ENCODE assay signal across 19 mouse cellular contexts in genomic region chr6:33496141-33496855, GRCm38 (mm10).
DNase-seq lines count a peak whose midpoint lies in the region; ATAC-seq and TF ChIP-seq lines count a peak whose summit lies in the region.
"Had no signal": no experiment of that assay in that cellular context is flagged by ENCODE, and none has a peak within 500 bp of the region (broad histone marks: within the 10 kb centered on the region; RNA-seq: fewer than 3 reads in every experiment).

No protein-coding gene starts in this region.

- H3K9me3 ChIP-seq in lung, postnatal 0 days (ENCODE audit: low read length), result no peaks in the 10 kb centered on the region
- H3K9me3 ChIP-seq in forebrain, embryonic 12.5 days, result no peaks in the 10 kb centered on the region
- no peaks in the 10 kb centered on the region for H3K9me3 ChIP-seq in hindbrain, embryonic 11.5 days (ENCODE audit: control insufficient read depth, low read length)
- H3K9me3 ChIP-seq in midbrain, embryonic 15.5 days, result no peaks in the 10 kb centered on the region
- H3K9me3 ChIP-seq: embryonic facial prominence, embryonic 15.5 days had no signal

- H3K9ac ChIP-seq in lung, postnatal 0 days (replicated peaks; ENCODE audit: low read depth), result no peak overlapping the region
- H3K9ac ChIP-seq in forebrain, embryonic 12.5 days, result no peak overlapping the region
- H3K9ac ChIP-seq in hindbrain, embryonic 11.5 days (ENCODE audit: low read depth, low read length), result no peak overlapping the region
- H3K9ac ChIP-seq in midbrain, embryonic 15.5 days, result no peak overlapping the region
- H3K9ac ChIP-seq: embryonic facial prominence, embryonic 15.5 days had no signal

- no peak for ATAC-seq in lung, postnatal 0 days
- ATAC-seq in forebrain, embryonic 12.5 days (ENCODE audit: low FRiP score), result no peak
- no peak for ATAC-seq in hindbrain, embryonic 11.5 days (ENCODE audit: low FRiP score)
- no peak for ATAC-seq in midbrain, embryonic 15.5 days (replicated peaks)
- ATAC-seq: activated CD4-positive, CD25-positive, alpha-beta regulatory T cell, adult 4 months; Patski had no signal

- H3K4me3 ChIP-seq in lung, postnatal 0 days (ENCODE audit: low read depth, low read length), result no peak overlapping the region
- no peak overlapping the region for H3K4me3 ChIP-seq in forebrain, embryonic 12.5 days (replicated peaks)
- H3K4me3 ChIP-seq in hindbrain, embryonic 11.5 days (ENCODE audit: low read depth, low read length), result no peak overlapping the region
- no peak overlapping the region for H3K4me3 ChIP-seq in midbrain, embryonic 15.5 days
- H3K4me3 ChIP-seq: embryonic facial prominence, embryonic 15.5 days; gastrocnemius, adult 2 months; heart, adult 2 months had no signal

- 67% methylated on average over 6 of the region's 6 CpGs for WGBS in lung, postnatal 0 days
- WGBS in forebrain, embryonic 12.5 days, result 23% methylated on average over 6 of the region's 6 CpGs
- WGBS in hindbrain, embryonic 11.5 days, result 75% methylated on average over 6 of the region's 6 CpGs
- WGBS in midbrain, embryonic 15.5 days, result 42% methylated on average over 6 of the region's 6 CpGs

- no peaks in the 10 kb centered on the region for H3K4me1 ChIP-seq in lung, postnatal 0 days (ENCODE audit: insufficient read depth, low read depth, low read length)
- peaks cover 15% of the 10 kb centered on the region for H3K4me1 ChIP-seq in forebrain, embryonic 12.5 days
- no peaks in the 10 kb centered on the region; the same call in 1 of the 2 replicates for H3K4me1 ChIP-seq in hindbrain, embryonic 11.5 days (replicated peaks; ENCODE audit: control insufficient read depth, insufficient read depth, low read length)
- 0 out of 2 replicates have a peak, but pooled peaks cover 5% of the 10 kb centered on the region for H3K4me1 ChIP-seq in midbrain, embryonic 15.5 days
- H3K4me1 ChIP-seq: embryonic facial prominence, embryonic 15.5 days had no signal

- H3K36me3 ChIP-seq in lung, postnatal 0 days (ENCODE audit: insufficient read depth, low read length), result no peaks in the 10 kb centered on the region
- H3K36me3 ChIP-seq in forebrain, embryonic 12.5 days (replicated peaks), result peaks cover 3% of the 10 kb centered on the region; the same call in 1 of the 2 replicates
- no peaks in the 10 kb centered on the region for H3K36me3 ChIP-seq in hindbrain, embryonic 11.5 days (ENCODE audit: control insufficient read depth, insufficient read depth, low read length)
- no peaks in the 10 kb centered on the region for H3K36me3 ChIP-seq in midbrain, embryonic 15.5 days (replicated peaks)
- H3K36me3 ChIP-seq: embryonic facial prominence, embryonic 15.5 days had no signal

- no peak for TF ChIP-seq CTCF in lung, postnatal 0 days (IDR thresholded peaks at IDR 0.05)

- peak; percentile 8 for DNase-seq in lung, postnatal 0 days (ENCODE audit: low spot score)
- DNase-seq in lung, postnatal 25 days (ENCODE audit: low spot score), result no peak
- no peak for DNase-seq in hindbrain, embryonic 11.5 days (ENCODE audit: low spot score)
- no peak for DNase-seq in cerebellum, postnatal 4 days (ENCODE audit: low spot score in 2 of 2)
- no peak for DNase-seq in cerebellum, postnatal 25 days
- no peak for DNase-seq in cerebellum, adult 11-12 months
- DNase-seq: adrenal gland, postnatal 25 days; cerebellum, adult 9-11 months; gastrocnemius, adult 2 months; heart, adult 2 months; kidney, adult 8-10 months; kidney, postnatal 25 days; liver; lung, adult 18-20 months had no signal

- no peak overlapping the region for H3K4me2 ChIP-seq in lung, postnatal 0 days (replicated peaks; ENCODE audit: low read depth, low read length)
- H3K4me2 ChIP-seq in forebrain, embryonic 12.5 days, result no peak overlapping the region
- H3K4me2 ChIP-seq in hindbrain, embryonic 11.5 days (replicated peaks; ENCODE audit: low read depth, low read length), result no peak overlapping the region
- no peak overlapping the region for H3K4me2 ChIP-seq in midbrain, embryonic 15.5 days
- H3K4me2 ChIP-seq: embryonic facial prominence, embryonic 15.5 days had no signal

- no peaks in the 10 kb centered on the region for H3K27me3 ChIP-seq in lung, postnatal 0 days (replicated peaks; ENCODE audit: insufficient read depth, low read length)
- H3K27me3 ChIP-seq in forebrain, embryonic 12.5 days, result 0 out of 2 replicates have a peak, but pooled peaks cover 3% of the 10 kb centered on the region
- H3K27me3 ChIP-seq in hindbrain, embryonic 11.5 days (ENCODE audit: control insufficient read depth, insufficient read depth, low read length), result no peaks in the 10 kb centered on the region
- no peaks in the 10 kb centered on the region for H3K27me3 ChIP-seq in midbrain, embryonic 15.5 days (replicated peaks)
- H3K27me3 ChIP-seq: embryonic facial prominence, embryonic 15.5 days; Patski had no signal

- no peak overlapping the region for H3K27ac ChIP-seq in lung, postnatal 0 days (ENCODE audit: low read length)
- peak overlapping the region; percentile 5; the same call in 1 of the 2 replicates for H3K27ac ChIP-seq in forebrain, embryonic 12.5 days
- peak overlapping the region; percentile 11; the same call in 1 of the 2 replicates for H3K27ac ChIP-seq in hindbrain, embryonic 11.5 days (ENCODE audit: low read depth, low read length)
- peak overlapping the region; percentile 44; the same call in 1 of the 2 replicates for H3K27ac ChIP-seq in midbrain, embryonic 15.5 days
- H3K27ac ChIP-seq: embryonic facial prominence, embryonic 15.5 days; gastrocnemius, adult 2 months; heart, adult 2 months had no signal

- no peak for TF ChIP-seq EP300 in lung, postnatal 0 days (IDR thresholded peaks at IDR 0.05)
